Mouse (Mus musculus) liver, embryonic 15.5 days (tissue): ENCODE results near the gene Senp6. TPM values are rescaled to one million over a fixed set of nuclear protein-coding genes. Genes with fewer than 3 reads are reported as not detected.
"Not testable (repeated sequence)": the region's sequence is repeated elsewhere in the genome, so short reads cannot be mapped to it uniquely, and the experiment has no call there.

Experiments
- ATAC-seq: fragments of 200-750 bp; cut with Nextera tagmentation; 2 replicates; pipeline ENCODE4 v1.8.0; 2017; ENCODE audit warnings: moderate number of reproducible peaks, mild to moderate bottlenecking, moderate library complexity; ENCODE audit not compliant: insufficient read depth
- H3K27ac ChIP-seq: fragments of 300-500 bp; sonication (generic); replicated peaks from 2 replicates; pipeline ENCODE4 v1.5.1; 2015; ENCODE audit warnings: mild to moderate bottlenecking, inconsistent platforms
- H3K27me3 ChIP-seq: fragments of 300-500 bp; sonication (generic); 2 replicates; pipeline ENCODE4 v1.6.1; 2015; ENCODE audit warnings: mild to moderate bottlenecking, inconsistent platforms
- H3K36me3 ChIP-seq: fragments of 300-500 bp; sonication (generic); replicated peaks from 2 replicates; pipeline ENCODE4 v1.6.1; 2015; ENCODE audit warnings: moderate library complexity, mild to moderate bottlenecking, inconsistent platforms
- H3K4me1 ChIP-seq: fragments of 300-500 bp; sonication (generic); replicated peaks from 2 replicates; pipeline ENCODE4 v1.6.1; 2015; ENCODE audit warnings: inconsistent platforms
- H3K4me2 ChIP-seq: fragments of 300-500 bp; sonication (generic); 2 replicates; pipeline ENCODE4 v1.6.1; 2015; ENCODE audit warnings: moderate library complexity, mild to moderate bottlenecking, inconsistent platforms
- H3K4me3 ChIP-seq: fragments of 300-500 bp; sonication (generic); replicated peaks from 2 replicates; pipeline ENCODE4 v1.5.1; 2015; ENCODE audit warnings: mild to moderate bottlenecking, inconsistent platforms
- H3K9ac ChIP-seq: fragments of 300-500 bp; sonication (generic); 2 replicates; pipeline ENCODE4 v1.6.1; 2015; ENCODE audit warnings: moderate library complexity, mild to moderate bottlenecking, inconsistent platforms
- H3K9me3 ChIP-seq: fragments of 300-500 bp; sonication (generic); replicated peaks from 2 replicates; pipeline ENCODE4 v1.6.1; 2016; ENCODE audit warnings: inconsistent platforms
- WGBS: fragments of 180-500 bp; shearing (Covaris S2); methylation state at CpG from one replicate; pipeline ENCODE4 v1.1.7; 2015; ENCODE audit warnings: mixed read lengths; ENCODE audit not compliant: insufficient replicate concordance; 5-methylcytosine and 5-hydroxymethylcytosine counted together
- polyA plus RNA-seq: library from polyadenylated mRNA; unstranded; fragments of >200 nt; fragmentation: Nextera tagmentation; extraction: Ambion mirVana; gene quantifications from 2 replicates; pipeline ENCODE4 v1.2.1, GENCODE M21; 2015

The Senp6 gene
- polyA plus RNA-seq, 1 experiment from 2014 or later = 13.0 TPM

- not testable (repeated sequence) for H3K36me3 ChIP-seq, H3K9me3 ChIP-seq, H3K27ac ChIP-seq, H3K4me3 ChIP-seq, H3K4me2 ChIP-seq, H3K4me1 ChIP-seq, ATAC-seq, H3K9ac ChIP-seq, H3K27me3 ChIP-seq
- WGBS = 56% methylated on average over 5 of the region's 5 CpGs
Measured at GRCm38 (mm10) chr9:80049271-80049670, 17.4 kb upstream of the Senp6 start.

GRCm38 (mm10) chr9:80052951-80053350 is 13.8 kb upstream of the Senp6 start:
- Histone ChIP-seq H3K9me3 (no peaks in the 10 kb centered on the region), H3K27ac (no peak overlapping the region), H3K4me3 (no peak overlapping the region), H3K9ac (no peak overlapping the region), H3K27me3 (no peaks in the 10 kb centered on the region), H3K4me2 (no peak overlapping the region), H3K4me1 (no peaks in the 10 kb centered on the region), H3K36me3 (no peaks in the 10 kb centered on the region)
- no peak for ATAC-seq
- WGBS = 62% methylated on average over 5 of the region's 5 CpGs

- no peaks in the 10 kb centered on the region for H3K27me3 ChIP-seq
- no peak overlapping the region for H3K27ac ChIP-seq
- H3K4me1 ChIP-seq = no peaks in the 10 kb centered on the region
- H3K4me2 ChIP-seq = no peak overlapping the region
- no peak overlapping the region for H3K9ac ChIP-seq
- ATAC-seq = no peak
- H3K36me3 ChIP-seq = no peaks in the 10 kb centered on the region
- 14% methylated on average over 2 of the region's 2 CpGs for WGBS
- H3K4me3 ChIP-seq = no peak overlapping the region
- H3K9me3 ChIP-seq = no peaks in the 10 kb centered on the region
Measured at GRCm38 (mm10) chr9:80057690-80058089, 9.0 kb upstream of the Senp6 start.

GRCm38 (mm10) chr9:80065495-80065894 is 1.2 kb upstream of the Senp6 start:
- H3K4me3 ChIP-seq, H3K27ac ChIP-seq, H3K27me3 ChIP-seq, ATAC-seq, H3K9me3 ChIP-seq, H3K9ac ChIP-seq, H3K36me3 ChIP-seq, H3K4me2 ChIP-seq: not testable (repeated sequence)
- 89% methylated on average over 2 of the region's 2 CpGs for WGBS
- peaks cover 23% of the 10 kb centered on the region for H3K4me1 ChIP-seq

GRCm38 (mm10) chr9:80067221-80068027 is 721 bp downstream of the Senp6 start:
- Histone ChIP-seq H3K27me3 (no peaks in the 10 kb centered on the region), H3K36me3 (no peaks in the 10 kb centered on the region), H3K4me1 (peaks cover 42% of the 10 kb centered on the region), H3K9me3 (no peaks in the 10 kb centered on the region), H3K9ac (peak overlapping the region; percentile 93), H3K4me2 (peak overlapping the region; percentile 88), H3K4me3 (peak overlapping the region; percentile 95), H3K27ac (peak overlapping the region; percentile 92)
- ATAC-seq = peak; percentile 84
- under 1% methylated on average over 91 of the region's 93 CpGs for WGBS

GRCm38 (mm10) chr9:80068028-80068515 is 1.4 kb downstream of the Senp6 start:
- Histone ChIP-seq H3K4me2 (peak overlapping the region; percentile 88), H3K27ac (peak overlapping the region; percentile 92), H3K9ac (peak overlapping the region; percentile 93), H3K9me3 (no peaks in the 10 kb centered on the region), H3K4me1 (peaks cover 46% of the 10 kb centered on the region), H3K27me3 (no peaks in the 10 kb centered on the region), H3K36me3 (no peaks in the 10 kb centered on the region), H3K4me3 (peak overlapping the region; percentile 95)
- under 1% methylated on average over 18 of the region's 18 CpGs for WGBS
- ATAC-seq = no peak

GRCm38 (mm10) chr9:80068735-80069315 is 2.1 kb downstream of the Senp6 start:
- Histone ChIP-seq H3K4me2 (peak overlapping the region; percentile 88), H3K4me1 (peaks cover 51% of the 10 kb centered on the region), H3K27ac (no peak overlapping the region), H3K36me3 (no peaks in the 10 kb centered on the region), H3K9me3 (no peaks in the 10 kb centered on the region), H3K27me3 (no peaks in the 10 kb centered on the region), H3K4me3 (peak overlapping the region; percentile 95), H3K9ac (peak overlapping the region; percentile 93)
- no peak for ATAC-seq
- 8% methylated on average over 11 of the region's 11 CpGs for WGBS

GRCm38 (mm10) chr9:80070026-80070425 is 3.3 kb downstream of the Senp6 start:
- no peaks in the 10 kb centered on the region for H3K9me3 ChIP-seq
- peaks cover 62% of the 10 kb centered on the region for H3K4me1 ChIP-seq
- H3K36me3 ChIP-seq = no peaks in the 10 kb centered on the region
- no peak overlapping the region for H3K27ac ChIP-seq
- H3K27me3 ChIP-seq = no peaks in the 10 kb centered on the region
- WGBS = 19% methylated on average over 3 of the region's 3 CpGs
- no peak overlapping the region for H3K4me3 ChIP-seq
- peak overlapping the region; percentile 25 for H3K4me2 ChIP-seq
- ATAC-seq = no peak
- no peak overlapping the region for H3K9ac ChIP-seq

- no peak overlapping the region for H3K4me2 ChIP-seq
- H3K9ac ChIP-seq = no peak overlapping the region
- H3K36me3 ChIP-seq = no peaks in the 10 kb centered on the region
- 40% methylated on average over 3 of the region's 3 CpGs for WGBS
- H3K4me1 ChIP-seq = peaks cover 61% of the 10 kb centered on the region
- H3K9me3 ChIP-seq = no peaks in the 10 kb centered on the region
- no peak overlapping the region for H3K27ac ChIP-seq
- no peak overlapping the region for H3K4me3 ChIP-seq
- H3K27me3 ChIP-seq = no peaks in the 10 kb centered on the region
- no peak for ATAC-seq
Measured at GRCm38 (mm10) chr9:80071616-80072015, 4.9 kb downstream of the Senp6 start.

GRCm38 (mm10) chr9:80074067-80074466 is 7.4 kb downstream of the Senp6 start:
- ATAC-seq = no peak
- Histone ChIP-seq H3K27ac (no peak overlapping the region), H3K9ac (no peak overlapping the region)

GRCm38 (mm10) chr9:80074949-80075348 is 8.2 kb downstream of the Senp6 start:
- Histone ChIP-seq H3K27ac (no peak overlapping the region), H3K9me3 (no peaks in the 10 kb centered on the region), H3K9ac (no peak overlapping the region), H3K4me1 (peaks cover 53% of the 10 kb centered on the region), H3K4me2 (no peak overlapping the region), H3K27me3 (no peaks in the 10 kb centered on the region), H3K4me3 (no peak overlapping the region), H3K36me3 (no peaks in the 10 kb centered on the region)
- no peak for ATAC-seq

More at GRCm38 (mm10) chr9:80074067-80074466, 7.4 kb downstream of the Senp6 start:
- Histone ChIP-seq H3K4me3 (no peak overlapping the region), H3K4me1 (peaks cover 60% of the 10 kb centered on the region), H3K4me2 (no peak overlapping the region), H3K27me3 (no peaks in the 10 kb centered on the region), H3K36me3 (no peaks in the 10 kb centered on the region), H3K9me3 (no peaks in the 10 kb centered on the region)
- WGBS = 62% methylated on average over 1 of the region's 1 CpGs
